Mouse (Mus musculus) hindbrain, embryonic 14.5 days (tissue): ENCODE data around the gene Mb21d2. TPM values are rescaled to one million over a fixed set of nuclear protein-coding genes. Genes with fewer than 3 reads are reported as not detected.

Source experiments
- ATAC-seq: fragments of 200-750 bp; cut with Nextera tagmentation; 2 replicates; pipeline ENCODE4 v1.8.0; 2017; ENCODE audit warnings: moderate number of reproducible peaks, mild to moderate bottlenecking, moderate TSS enrichment, moderate library complexity; ENCODE audit not compliant: low FRiP score
- DNase-seq: peaks from one replicate; pipeline ENCODE4 v3.0.0-alpha.2; 2015; ENCODE audit warnings: low spot score
- H3K27ac ChIP-seq: fragments of 300-500 bp; sonication (generic); 2 replicates; pipeline ENCODE4 v1.5.1; 2014; ENCODE audit warnings: mild to moderate bottlenecking, moderate library complexity
- H3K27me3 ChIP-seq: fragments of 300-500 bp; sonication (generic); 2 replicates; pipeline ENCODE4 v1.6.1; 2014; ENCODE audit warnings: mild to moderate bottlenecking, low read length, mixed read lengths; ENCODE audit not compliant: control insufficient read depth, insufficient read depth
- H3K36me3 ChIP-seq: fragments of 300-500 bp; sonication (generic); replicated peaks from 2 replicates; pipeline ENCODE4 v1.6.1; 2014; ENCODE audit not compliant: control insufficient read depth, insufficient read depth
- H3K4me1 ChIP-seq: fragments of 300-500 bp; sonication (generic); replicated peaks from 2 replicates; pipeline ENCODE4 v1.6.1; 2014; ENCODE audit warnings: antibody characterized with exemption, low read length, mixed read lengths; ENCODE audit not compliant: control insufficient read depth, insufficient read depth
- H3K4me2 ChIP-seq: fragments of 300-500 bp; sonication (generic); replicated peaks from 2 replicates; pipeline ENCODE4 v1.6.1; 2014; ENCODE audit warnings: mild to moderate bottlenecking, moderate library complexity
- H3K4me3 ChIP-seq: fragments of 300-500 bp; sonication (generic); replicated peaks from 2 replicates; pipeline ENCODE4 v1.5.1; 2014; ENCODE audit warnings: mild to moderate bottlenecking, low read length
- H3K9ac ChIP-seq: fragments of 300-500 bp; sonication (generic); 2 replicates; pipeline ENCODE4 v1.6.1; 2014
- H3K9me3 ChIP-seq: fragments of 300-500 bp; sonication (generic); 2 replicates; pipeline ENCODE4 v1.6.1; 2016; ENCODE audit warnings: low read length; ENCODE audit not compliant: control insufficient read depth
- WGBS: fragments of 180-500 bp; shearing (Covaris S2); extraction: QIAGEN DNeasy Blood & Tissue Kit; methylation state at CpG from one replicate; pipeline ENCODE4 v1.1.7; 2014; 5-methylcytosine and 5-hydroxymethylcytosine counted together
- polyA plus RNA-seq: library from polyadenylated mRNA; unstranded; fragments of >200 nt; fragmentation: Nextera tagmentation; extraction: Ambion mirVana; gene quantifications from 2 replicates; pipeline ENCODE4 v1.2.1, GENCODE M21; 2014

Mb21d2 gene
- polyA plus RNA-seq, 1 experiment from 2014 or later: 19.5 TPM

GRCm38 (mm10) chr16:28829263-28829955 lies 100.1 kb downstream of the Mb21d2 start:
- 90% methylated on average over 10 of the region's 10 CpGs for WGBS
- no peak overlapping the region for H3K27ac ChIP-seq
- H3K9me3 ChIP-seq: no peaks in the 10 kb centered on the region
- no peak for ATAC-seq
- H3K4me3 ChIP-seq: no peak overlapping the region
- no peak overlapping the region for H3K4me2 ChIP-seq
- H3K27me3 ChIP-seq: no peaks in the 10 kb centered on the region
- peaks cover 8% of the 10 kb centered on the region; the same call in 1 of the 2 replicates for H3K4me1 ChIP-seq
- H3K36me3 ChIP-seq: peaks cover 18% of the 10 kb centered on the region
- no peak overlapping the region for H3K9ac ChIP-seq
- DNase-seq: no peak

GRCm38 (mm10) chr16:28824781-28825180 lies 104.7 kb downstream of the Mb21d2 start:
- no peaks in the 10 kb centered on the region for H3K9me3 ChIP-seq
- ATAC-seq: no peak
- WGBS: 97% methylated on average over 8 of the region's 8 CpGs
- peaks cover 18% of the 10 kb centered on the region for H3K36me3 ChIP-seq
- H3K27ac ChIP-seq: no peak overlapping the region
- no peaks in the 10 kb centered on the region for H3K27me3 ChIP-seq
- H3K9ac ChIP-seq: no peak overlapping the region
- H3K4me3 ChIP-seq: no peak overlapping the region
- H3K4me2 ChIP-seq: no peak overlapping the region
- no peak for DNase-seq
- no peaks in the 10 kb centered on the region for H3K4me1 ChIP-seq

GRCm38 (mm10) chr16:28821774-28822173 lies 107.7 kb downstream of the Mb21d2 start:
- H3K36me3 ChIP-seq: peaks cover 2% of the 10 kb centered on the region; the same call in 1 of the 2 replicates
- no peaks in the 10 kb centered on the region for H3K4me1 ChIP-seq
- no peaks in the 10 kb centered on the region for H3K27me3 ChIP-seq
- no peak for DNase-seq
- ATAC-seq: no peak
- H3K9ac ChIP-seq: no peak overlapping the region
- H3K4me3 ChIP-seq: no peak overlapping the region
- 60% methylated on average over 6 of the region's 6 CpGs for WGBS
- H3K9me3 ChIP-seq: no peaks in the 10 kb centered on the region
- no peak overlapping the region for H3K27ac ChIP-seq
- no peak overlapping the region for H3K4me2 ChIP-seq

GRCm38 (mm10) chr16:28818749-28819285 lies 110.7 kb downstream of the Mb21d2 start:
- H3K4me3 ChIP-seq: no peak overlapping the region
- no peak overlapping the region for H3K27ac ChIP-seq
- H3K4me2 ChIP-seq: no peak overlapping the region
- DNase-seq (no peak), ATAC-seq (no peak)
- H3K9ac ChIP-seq: no peak overlapping the region
- H3K27me3 ChIP-seq: no peaks in the 10 kb centered on the region
- no peaks in the 10 kb centered on the region for H3K36me3 ChIP-seq
- H3K4me1 ChIP-seq: no peaks in the 10 kb centered on the region
- H3K9me3 ChIP-seq: no peaks in the 10 kb centered on the region
- 34% methylated on average over 5 of the region's 5 CpGs for WGBS

- DNase-seq (no peak), ATAC-seq (no peak)
- H3K4me2 ChIP-seq: no peak overlapping the region
- no peaks in the 10 kb centered on the region for H3K36me3 ChIP-seq
- WGBS: 75% methylated on average over 1 of the region's 1 CpGs
- H3K9me3 ChIP-seq: 0 out of 2 replicates have a peak, but pooled peaks cover 9% of the 10 kb centered on the region
- no peak overlapping the region for H3K9ac ChIP-seq
- no peaks in the 10 kb centered on the region for H3K27me3 ChIP-seq
- no peak overlapping the region for H3K27ac ChIP-seq
- no peak overlapping the region for H3K4me3 ChIP-seq
- H3K4me1 ChIP-seq: no peaks in the 10 kb centered on the region
Observed at GRCm38 (mm10) chr16:28813290-28813689, 116.2 kb downstream of the Mb21d2 start.

GRCm38 (mm10) chr16:28809089-28809488 lies 120.4 kb downstream of the Mb21d2 start:
- 18% methylated on average over 1 of the region's 1 CpGs for WGBS
- Histone ChIP-seq H3K4me1 (no peaks in the 10 kb centered on the region), H3K27me3 (no peaks in the 10 kb centered on the region), H3K4me2 (no peak overlapping the region), H3K36me3 (no peaks in the 10 kb centered on the region), H3K9ac (no peak overlapping the region), H3K27ac (no peak overlapping the region), H3K4me3 (no peak overlapping the region), H3K9me3 (0 out of 2 replicates have a peak, but pooled peaks cover 9% of the 10 kb centered on the region)
- DNase-seq (no peak), ATAC-seq (no peak)

- Histone ChIP-seq H3K9ac (no peak overlapping the region), H3K4me3 (no peak overlapping the region), H3K4me2 (no peak overlapping the region), H3K27ac (no peak overlapping the region), H3K4me1 (no peaks in the 10 kb centered on the region), H3K27me3 (no peaks in the 10 kb centered on the region), H3K9me3 (no peaks in the 10 kb centered on the region), H3K36me3 (no peaks in the 10 kb centered on the region)
- DNase-seq (peak; percentile 81), ATAC-seq (0 out of 2 replicates have a peak, but pooled peaks have one; percentile 27)
- WGBS: 3% methylated on average over 4 of the region's 4 CpGs
Observed at GRCm38 (mm10) chr16:28793115-28793514, 136.4 kb downstream of the Mb21d2 start.

Other genes with a start within 250 kb of the Mb21d2 start
- 59.4 and 68.5 TPM in 2 replicates for gene Fgf12, start 176.6 kb downstream of the Mb21d2 start, polyA plus RNA-seq